In genomic region chr11:118504180-118504454, GRCm38 (mm10) we compare ENCODE assay signal across 19 mouse cellular contexts. TPM values are rescaled to one million over a fixed set of nuclear protein-coding genes. Genes with fewer than 3 reads are reported as not detected.
DNase-seq lines count a peak whose midpoint lies in the region; ATAC-seq and TF ChIP-seq lines count a peak whose summit lies in the region.
"Had no signal": no experiment of that assay in that cellular context is flagged by ENCODE, and none has a peak within 500 bp of the region (broad histone marks: within the 10 kb centered on the region; RNA-seq: fewer than 3 reads in every experiment).

No protein-coding gene starts in this region.

- TF ChIP-seq CTCF in left cerebral cortex, adult 2 months (IDR thresholded peaks at IDR 0.05), result no peak

- no peak overlapping the region for H3K4me3 ChIP-seq in left cerebral cortex, adult 2 months
- H3K4me3 ChIP-seq: forebrain, embryonic 12.5 days; limb, embryonic 13.5 days; liver, embryonic 13.5 days; midbrain, embryonic 10.5 days; neural tube, embryonic 13.5 days had no signal

- peak; percentile 55 for ATAC-seq in frontal cortex, adult (ENCODE audit: low TSS enrichment)
- no peak for ATAC-seq in cerebellum, adult (ENCODE audit: insufficient number of reproducible peaks, low FRiP score, low TSS enrichment)

- intact Hi-C loops in left cerebral cortex, adult 2 months (cut with DNase I), result no loop called here

- no peak for DNase-seq in frontal cortex, postnatal 25 days (ENCODE audit: low spot score in 2 of 2)
- no peak for DNase-seq in left cerebral cortex, adult 2 months (ENCODE audit: extremely low spot score in 1 of 2, low spot score in 2 of 2)
- no peak for DNase-seq in left cerebral cortex, adult 9 months (ENCODE audit: low spot score in 2 of 2)
- DNase-seq in brain, adult 2 months (ENCODE audit: low read depth, low spot score), result peak; percentile 70
- DNase-seq in lung, postnatal 4 days, result peak; percentile 16 to 48
- DNase-seq: cerebellum, adult 9-11 months; gastrocnemius, postnatal 10 days; heart, adult 11 months; heart, postnatal 36 days; liver, embryonic 13.5 days; right cerebral cortex, postnatal 25 days; thymus, postnatal 14 days had no signal

- H3K27ac ChIP-seq in left cerebral cortex, adult 2 months, result peak overlapping the region; percentile 32; the same call in 1 of the 2 replicates
- H3K27ac ChIP-seq: forebrain, embryonic 12.5 days; hindbrain, embryonic 14.5 days; limb, embryonic 13.5 days; liver, embryonic 13.5 days; midbrain, embryonic 10.5 days; neural tube, embryonic 13.5 days had no signal

RNA-seq across cellular contexts. Expression of gene Engase, which starts 27.5 kb away (rescaled TPM):
- total RNA-seq in left cerebral cortex, adult 2 months (2021), result 10 to 100 TPM; 11.0 to 12.4 TPM

Comparison
In these comparisons a context has a peak if more than half of its experiments do, and no peak if none do; other contexts are left out.
1. DNase-seq: peak in brain, adult 2 months (single experiment) and lung, postnatal 4 days (2 of 2); none in frontal cortex, postnatal 25 days (0 of 2), left cerebral cortex, adult 2 months (0 of 2) and left cerebral cortex, adult 9 months (0 of 2).